Mouse (Mus musculus) lung, embryonic 16.5 days (tissue): ENCODE results near the gene L3mbtl2. TPM values are rescaled to one million over a fixed set of nuclear protein-coding genes. Genes with fewer than 3 reads are reported as not detected.

Source experiments
- ATAC-seq: fragments of 200-750 bp; cut with Nextera tagmentation; 2 replicates; pipeline ENCODE4 v1.8.0; 2017; ENCODE audit warnings: low read depth, mild to moderate bottlenecking, moderate library complexity
- H3K27ac ChIP-seq: fragments of 300-500 bp; sonication (generic); 2 replicates; pipeline ENCODE4 v1.5.1; 2014; ENCODE audit warnings: mild to moderate bottlenecking, control low read depth, low read length
- H3K27me3 ChIP-seq: fragments of 300-500 bp; sonication (generic); 2 replicates; pipeline ENCODE4 v1.6.1; 2014; ENCODE audit warnings: low read depth, low read length, mixed read lengths; ENCODE audit not compliant: control insufficient read depth, insufficient read depth
- H3K36me3 ChIP-seq: fragments of 300-500 bp; sonication (generic); 2 replicates; pipeline ENCODE4 v1.6.1; 2014; ENCODE audit warnings: low read length; ENCODE audit not compliant: control insufficient read depth, insufficient read depth
- H3K4me1 ChIP-seq: fragments of 300-500 bp; sonication (generic); replicated peaks from 2 replicates; pipeline ENCODE4 v1.6.1; 2014; ENCODE audit warnings: low read length, mixed read lengths; ENCODE audit not compliant: control insufficient read depth, insufficient read depth
- H3K4me2 ChIP-seq: fragments of 300-500 bp; sonication (generic); 2 replicates; pipeline ENCODE4 v1.6.1; 2014; ENCODE audit warnings: low read depth, low read length, control low read depth
- H3K4me3 ChIP-seq: fragments of 300-500 bp; sonication (generic); 2 replicates; pipeline ENCODE4 v1.5.1; 2014; ENCODE audit warnings: mild to moderate bottlenecking, low read length, control low read depth
- H3K9ac ChIP-seq: fragments of 300-500 bp; sonication (generic); 2 replicates; pipeline ENCODE4 v1.6.1; 2014; ENCODE audit warnings: low read length, control low read depth
- H3K9me3 ChIP-seq: fragments of 300-500 bp; sonication (generic); 2 replicates; pipeline ENCODE4 v1.6.1; 2016; ENCODE audit warnings: low read length; ENCODE audit not compliant: control insufficient read depth
- WGBS: fragments of 180-500 bp; shearing (Covaris S2); extraction: QIAGEN DNeasy Blood & Tissue Kit; methylation state at CpG from one replicate; pipeline ENCODE4 v1.1.7; 2014; 5-methylcytosine and 5-hydroxymethylcytosine counted together
- polyA plus RNA-seq: library from polyadenylated mRNA; unstranded; fragments of >200 nt; fragmentation: Nextera tagmentation; extraction: Ambion mirVana; gene quantifications from 2 replicates; pipeline ENCODE4 v1.2.1, GENCODE M21; 2015

The L3mbtl2 gene
- polyA plus RNA-seq, 1 experiment from 2014 or later = 24.8 TPM

DNA sequence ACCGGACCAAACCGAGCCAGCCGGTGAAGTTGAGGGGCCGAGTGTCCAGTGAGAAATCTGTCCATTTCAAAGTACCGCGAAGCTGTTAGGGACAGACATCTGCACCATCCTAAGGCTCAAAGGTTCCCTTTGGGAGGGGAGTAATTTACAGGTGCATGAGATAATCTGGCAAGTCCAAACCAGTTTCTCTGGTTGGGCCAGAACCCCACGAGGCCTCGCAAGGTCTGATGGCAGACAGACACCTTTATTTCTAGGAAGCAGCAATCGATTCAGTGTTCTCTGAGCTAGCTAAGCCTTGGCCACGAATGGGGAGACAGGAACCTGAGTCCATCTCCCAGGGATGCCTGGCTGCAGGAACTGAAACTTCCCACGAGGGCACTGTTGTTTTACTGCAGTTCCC lies 60.0 kb downstream of the L3mbtl2 start:
- WGBS = 90% methylated on average over 11 of the region's 11 CpGs
- H3K4me2 ChIP-seq = no peak overlapping the region

DNA sequence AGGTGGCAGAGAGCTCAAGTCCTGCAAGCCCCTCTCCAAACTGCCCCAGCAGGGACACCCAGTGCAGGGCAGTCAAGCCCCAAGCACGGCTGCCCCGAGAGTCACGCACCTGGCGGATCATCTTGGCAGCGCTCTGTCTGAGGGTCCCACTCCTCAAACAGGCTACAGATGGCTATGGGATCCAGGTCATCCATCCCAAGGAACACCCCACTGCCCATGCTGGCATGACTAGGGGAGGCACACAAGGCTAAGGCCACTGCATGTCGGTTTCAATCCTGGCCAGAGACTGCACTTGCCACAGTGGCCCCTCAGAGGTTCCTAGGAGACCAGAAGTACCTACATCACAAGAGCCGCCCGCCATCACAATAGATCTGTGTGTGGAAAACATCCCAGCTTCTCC lies 62.3 kb downstream of the L3mbtl2 start:
- Histone ChIP-seq H3K27me3 (no peaks in the 10 kb centered on the region), H3K9me3 (no peaks in the 10 kb centered on the region), H3K4me3 (no peak overlapping the region), H3K36me3 (peaks cover 26% of the 10 kb centered on the region), H3K27ac (no peak overlapping the region), H3K4me2 (no peak overlapping the region), H3K4me1 (peaks cover 15% of the 10 kb centered on the region), H3K9ac (no peak overlapping the region)
- 92% methylated on average over 8 of the region's 8 CpGs for WGBS
- ATAC-seq = no peak

More for the DNA sequence above, 60.0 kb downstream of the L3mbtl2 start:
- H3K9ac ChIP-seq = no peak overlapping the region; the same call in 1 of the 2 replicates
- H3K36me3 ChIP-seq = peaks cover 40% of the 10 kb centered on the region
- ATAC-seq = no peak
- no peaks in the 10 kb centered on the region for H3K27me3 ChIP-seq
- no peak overlapping the region for H3K4me3 ChIP-seq
- H3K27ac ChIP-seq = no peak overlapping the region
- peaks cover 13% of the 10 kb centered on the region for H3K4me1 ChIP-seq
- no peaks in the 10 kb centered on the region for H3K9me3 ChIP-seq

DNA sequence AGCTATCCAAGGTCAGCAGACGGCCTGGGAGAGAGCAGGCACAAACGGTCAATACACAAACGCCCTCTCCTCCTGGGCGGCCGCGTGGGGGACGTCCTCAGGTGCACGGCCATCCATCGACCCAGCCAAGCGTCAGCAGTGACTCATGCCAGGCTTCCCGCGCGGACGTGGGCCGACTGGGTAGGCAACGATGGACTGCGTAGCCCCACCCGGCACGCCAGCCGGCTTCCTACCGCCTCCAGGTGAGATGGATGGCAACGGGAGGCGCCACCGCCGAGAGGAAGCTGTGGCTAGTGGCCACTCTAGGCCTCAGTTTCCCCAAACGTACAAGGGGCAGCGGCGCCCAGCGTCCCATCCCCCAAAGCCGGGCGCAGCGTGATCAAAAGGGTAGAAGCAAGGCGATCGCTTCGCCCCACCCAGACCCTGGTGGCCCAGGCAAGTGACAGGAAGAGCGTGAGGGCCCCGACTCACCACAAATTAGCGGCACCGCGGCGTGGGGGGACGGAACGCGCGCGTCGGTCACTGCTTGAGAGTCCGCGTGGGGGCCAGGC lies 65.6 kb downstream of the L3mbtl2 start:
- H3K27ac ChIP-seq = peak overlapping the region; percentile 78
- peak; percentile 27; the same call in 1 of the 2 replicates for ATAC-seq

DNA sequence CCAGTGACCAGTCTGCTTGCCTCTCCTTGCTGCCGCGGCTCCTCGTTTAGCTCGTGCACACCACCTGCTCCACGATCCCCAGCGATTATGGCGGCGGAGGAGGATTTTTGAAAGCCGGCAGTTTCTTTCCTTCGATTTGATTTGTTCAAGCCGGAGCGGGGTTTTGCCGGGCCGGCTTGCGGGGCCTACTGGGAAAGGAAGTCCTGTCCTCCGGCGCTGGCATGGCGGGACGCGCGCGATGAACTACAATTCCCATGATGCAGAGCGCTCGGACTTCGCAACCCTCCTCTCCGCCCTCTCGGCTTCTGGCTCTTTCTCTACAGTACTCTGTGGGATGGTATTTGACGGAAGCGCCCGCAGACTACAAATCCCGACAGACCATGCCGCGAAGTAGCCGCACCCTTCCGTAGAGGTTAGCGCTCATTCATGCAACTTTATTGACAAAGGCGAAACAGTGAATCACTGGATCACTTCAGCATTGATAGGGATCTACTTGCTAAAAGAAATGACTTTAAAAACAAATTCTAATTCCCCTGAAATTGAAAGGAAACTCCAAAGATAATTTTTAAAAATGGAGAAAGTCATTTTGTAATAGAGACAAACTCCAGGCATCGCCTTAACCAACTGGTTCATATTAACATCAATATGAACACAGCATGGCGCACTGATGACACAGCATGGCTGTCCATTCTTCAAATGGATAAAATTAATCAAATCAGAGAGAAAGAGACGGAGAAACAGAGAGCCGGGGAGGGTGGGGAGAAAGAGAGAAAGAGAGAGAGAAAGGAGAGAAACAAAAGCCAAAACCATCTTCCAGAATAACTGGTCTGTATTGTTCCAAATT lies 66.3 kb downstream of the L3mbtl2 start:
- H3K9me3 ChIP-seq = no peaks in the 10 kb centered on the region
- 5% methylated on average over 41 of the region's 41 CpGs for WGBS
- H3K4me3 ChIP-seq = peak overlapping the region; percentile 84
- H3K4me2 ChIP-seq = peak overlapping the region; percentile 78
- H3K9ac ChIP-seq = peak overlapping the region; percentile 87
- H3K36me3 ChIP-seq = no peaks in the 10 kb centered on the region
- H3K4me1 ChIP-seq = peaks cover 15% of the 10 kb centered on the region
- peak overlapping the region; percentile 78 for H3K27ac ChIP-seq
- H3K27me3 ChIP-seq = no peaks in the 10 kb centered on the region
- peak; percentile 99 for ATAC-seq

More for the DNA sequence above, 65.6 kb downstream of the L3mbtl2 start:
- under 1% methylated on average over 49 of the region's 49 CpGs for WGBS
- peaks cover 15% of the 10 kb centered on the region for H3K4me1 ChIP-seq
- no peaks in the 10 kb centered on the region for H3K9me3 ChIP-seq
- peak overlapping the region; percentile 87 for H3K9ac ChIP-seq
- no peaks in the 10 kb centered on the region for H3K27me3 ChIP-seq
- peak overlapping the region; percentile 84 for H3K4me3 ChIP-seq
- peaks cover 1% of the 10 kb centered on the region; the same call in 1 of the 2 replicates for H3K36me3 ChIP-seq
- peak overlapping the region; percentile 78 for H3K4me2 ChIP-seq

DNA sequence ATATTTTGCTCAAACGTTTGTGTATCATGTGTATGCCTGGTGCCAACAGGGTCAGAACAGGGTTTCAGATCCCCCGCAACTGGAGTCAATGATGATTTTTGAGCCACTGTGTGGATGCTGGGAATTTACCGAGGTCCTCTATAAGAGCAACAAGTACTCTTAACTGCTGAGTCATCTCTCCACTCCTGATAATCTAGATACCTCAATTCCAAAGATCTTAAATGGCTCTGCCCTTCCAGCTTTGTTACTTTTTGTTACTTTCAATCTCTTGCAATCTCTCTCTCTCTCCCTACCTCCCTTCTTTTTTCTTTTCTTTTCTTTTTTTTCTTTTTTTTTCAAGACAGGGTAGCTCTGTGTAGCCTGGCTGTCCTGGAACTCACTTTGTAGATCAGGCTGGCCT lies 71.4 kb downstream of the L3mbtl2 start:
- no peaks in the 10 kb centered on the region for H3K36me3 ChIP-seq
- WGBS = 40% methylated on average over 3 of the region's 3 CpGs
- H3K9ac ChIP-seq = no peak overlapping the region
- no peaks in the 10 kb centered on the region for H3K4me1 ChIP-seq
- H3K4me3 ChIP-seq = no peak overlapping the region
- H3K27ac ChIP-seq = no peak overlapping the region
- H3K9me3 ChIP-seq = no peaks in the 10 kb centered on the region
- ATAC-seq = no peak
- no peaks in the 10 kb centered on the region for H3K27me3 ChIP-seq
- H3K4me2 ChIP-seq = no peak overlapping the region

Other genes with a start within 250 kb of the L3mbtl2 start
- 466 and 468 TPM in 2 replicates for gene Rbx1, start 197.6 kb upstream of the L3mbtl2 start, polyA plus RNA-seq
- gene Ep300, start 78.5 kb upstream of the L3mbtl2 start, polyA plus RNA-seq = 13.8 and 16.2 TPM in 2 replicates
- 4.5 and 5.6 TPM in 2 replicates for gene Chadl, start 33.4 kb downstream of the L3mbtl2 start, polyA plus RNA-seq
- gene Zc3h7b, start 81.2 kb downstream of the L3mbtl2 start, polyA plus RNA-seq = 25.7 and 32.0 TPM in 2 replicates
- gene Rangap1, start 81.6 kb downstream of the L3mbtl2 start, polyA plus RNA-seq = 94.6 and 95.7 TPM in 2 replicates
- 32.4 and 39.8 TPM in 2 replicates for gene Tef, start 138.5 kb downstream of the L3mbtl2 start, polyA plus RNA-seq
- gene Tob2, start 194.9 kb downstream of the L3mbtl2 start, polyA plus RNA-seq = 32.3 and 36.0 TPM in 2 replicates
- gene Phf5a, start 208.0 kb downstream of the L3mbtl2 start, polyA plus RNA-seq = 146 and 148 TPM in 2 replicates
- 171 and 180 TPM in 2 replicates for gene Aco2, start 208.4 kb downstream of the L3mbtl2 start, polyA plus RNA-seq